Mouse (Mus musculus) lung, embryonic 14.5 days (tissue): Measurements from ENCODE around the gene Dnaaf1. TPM values are rescaled to one million over a fixed set of nuclear protein-coding genes. Genes with fewer than 3 reads are reported as not detected.

ENCODE experiments used
- ATAC-seq: fragments of 200-750 bp; cut with Nextera tagmentation; 2 replicates; pipeline ENCODE4 v1.8.0; 2017; ENCODE audit warnings: mild to moderate bottlenecking, moderate TSS enrichment, moderate library complexity; ENCODE audit not compliant: insufficient read depth
- DNase-seq: peaks from one replicate; pipeline ENCODE4 v3.0.0-alpha.2; 2015
- H3K27ac ChIP-seq: fragments of 300-500 bp; sonication (generic); 2 replicates; pipeline ENCODE4 v1.5.1; 2014; ENCODE audit warnings: low read depth, mild to moderate bottlenecking, moderate library complexity
- H3K27me3 ChIP-seq: fragments of 300-500 bp; sonication (generic); 2 replicates; pipeline ENCODE4 v1.6.1; 2014; ENCODE audit warnings: low read length, control low read depth; ENCODE audit not compliant: insufficient read depth
- H3K36me3 ChIP-seq: fragments of 300-500 bp; sonication (generic); 2 replicates; pipeline ENCODE4 v1.6.1; 2014; ENCODE audit warnings: control low read depth; ENCODE audit not compliant: insufficient read depth
- H3K4me1 ChIP-seq: fragments of 300-500 bp; sonication (generic); 2 replicates; pipeline ENCODE4 v1.6.1; 2014; ENCODE audit warnings: antibody characterized with exemption, control low read depth; ENCODE audit not compliant: insufficient read depth
- H3K4me2 ChIP-seq: fragments of 300-500 bp; sonication (generic); 2 replicates; pipeline ENCODE4 v1.6.1; 2014; ENCODE audit warnings: mild to moderate bottlenecking
- H3K4me3 ChIP-seq: fragments of 300-500 bp; sonication (generic); 2 replicates; pipeline ENCODE4 v1.5.1; 2014; ENCODE audit warnings: low read depth, low read length
- H3K9ac ChIP-seq: fragments of 300-500 bp; sonication (generic); 2 replicates; pipeline ENCODE4 v1.6.1; 2014
- H3K9me3 ChIP-seq: fragments of 300-500 bp; sonication (generic); 2 replicates; pipeline ENCODE4 v1.6.1; 2016; ENCODE audit warnings: low read depth, low read length, control low read depth
- CTCF ChIP-seq: IDR thresholded peaks from 2 replicates; pipeline ENCODE4 v1.5.1; 2016; ENCODE audit warnings: antibody characterized with exemption, low read depth
- WGBS: fragments of 180-500 bp; shearing (Covaris S2); extraction: QIAGEN DNeasy Blood & Tissue Kit; methylation state at CpG from one replicate; pipeline ENCODE4 v1.1.7; 2014; 5-methylcytosine and 5-hydroxymethylcytosine counted together
- polyA plus RNA-seq: library from polyadenylated mRNA; unstranded; fragments of >200 nt; fragmentation: Nextera tagmentation; extraction: Ambion mirVana; gene quantifications from 2 replicates; pipeline ENCODE4 v1.2.1, GENCODE M21; 2014

Dnaaf1 gene
- polyA plus RNA-seq, 1 experiment from 2014 or later, result not detected

- Histone ChIP-seq H3K4me2 (no peak overlapping the region), H3K9me3 (no peaks in the 10 kb centered on the region), H3K4me3 (no peak overlapping the region), H3K27me3 (no peaks in the 10 kb centered on the region), H3K36me3 (no peaks in the 10 kb centered on the region), H3K4me1 (no peaks in the 10 kb centered on the region), H3K9ac (no peak overlapping the region), H3K27ac (no peak overlapping the region)
- DNase-seq (no peak), ATAC-seq (no peak)
- TF ChIP-seq CTCF, result no peak
- WGBS, result 78% methylated on average over 14 of the region's 14 CpGs
These were observed 45.9 kb downstream of the Dnaaf1 start for GRCm38 (mm10) chr8:119620848-119621465.

- no peak for DNase-seq
- H3K4me3 ChIP-seq, result no peak overlapping the region
- ATAC-seq, result no peak
- H3K9ac ChIP-seq, result no peak overlapping the region
- no peaks in the 10 kb centered on the region for H3K27me3 ChIP-seq
- no peaks in the 10 kb centered on the region for H3K4me1 ChIP-seq
- no peak overlapping the region for H3K4me2 ChIP-seq
- H3K36me3 ChIP-seq, result no peaks in the 10 kb centered on the region
- H3K9me3 ChIP-seq, result no peaks in the 10 kb centered on the region
- TF ChIP-seq CTCF, result no peak
- H3K27ac ChIP-seq, result no peak overlapping the region
- WGBS, result 50% methylated on average over 4 of the region's 4 CpGs
These were observed 47.5 kb downstream of the Dnaaf1 start for GRCm38 (mm10) chr8:119622555-119622954.

GRCm38 (mm10) chr8:119623061-119623460 is 48.0 kb downstream of the Dnaaf1 start:
- no peak for DNase-seq
- Histone ChIP-seq H3K36me3 (no peaks in the 10 kb centered on the region), H3K4me3 (no peak overlapping the region), H3K27me3 (no peaks in the 10 kb centered on the region), H3K9me3 (no peaks in the 10 kb centered on the region), H3K4me1 (no peaks in the 10 kb centered on the region), H3K9ac (no peak overlapping the region), H3K27ac (no peak overlapping the region), H3K4me2 (no peak overlapping the region)
- WGBS, result 75% methylated on average over 8 of the region's 8 CpGs
- no peak for ATAC-seq
- TF ChIP-seq CTCF, result no peak

- ATAC-seq (no peak), DNase-seq (no peak)
- H3K9ac ChIP-seq, result no peak overlapping the region
- no peak overlapping the region for H3K27ac ChIP-seq
- H3K27me3 ChIP-seq, result no peaks in the 10 kb centered on the region
- no peaks in the 10 kb centered on the region for H3K9me3 ChIP-seq
- no peak overlapping the region for H3K4me2 ChIP-seq
- TF ChIP-seq CTCF, result no peak
- no peaks in the 10 kb centered on the region for H3K36me3 ChIP-seq
- 79% methylated on average over 1 of the region's 1 CpGs for WGBS
- H3K4me1 ChIP-seq, result no peaks in the 10 kb centered on the region
- H3K4me3 ChIP-seq, result no peak overlapping the region
These were observed 48.7 kb downstream of the Dnaaf1 start for GRCm38 (mm10) chr8:119623744-119624143.

- 90% methylated on average over 7 of the region's 7 CpGs for WGBS
- no peak overlapping the region for H3K4me2 ChIP-seq
- H3K27me3 ChIP-seq, result no peaks in the 10 kb centered on the region
- TF ChIP-seq CTCF, result no peak
- DNase-seq (no peak), ATAC-seq (no peak)
- H3K27ac ChIP-seq, result no peak overlapping the region
- H3K9ac ChIP-seq, result no peak overlapping the region
- H3K4me3 ChIP-seq, result no peak overlapping the region
- H3K9me3 ChIP-seq, result no peaks in the 10 kb centered on the region
- no peaks in the 10 kb centered on the region for H3K36me3 ChIP-seq
- H3K4me1 ChIP-seq, result no peaks in the 10 kb centered on the region
These were observed 49.9 kb downstream of the Dnaaf1 start for GRCm38 (mm10) chr8:119624916-119625315.

- no peak for ATAC-seq
- no peak for TF ChIP-seq CTCF
- H3K9me3 ChIP-seq, result no peaks in the 10 kb centered on the region
These were observed 50.8 kb downstream of the Dnaaf1 start for GRCm38 (mm10) chr8:119625788-119626187.

GRCm38 (mm10) chr8:119627199-119627598 is 52.2 kb downstream of the Dnaaf1 start:
- 89% methylated on average over 7 of the region's 7 CpGs for WGBS
- Histone ChIP-seq H3K9ac (no peak overlapping the region), H3K9me3 (no peaks in the 10 kb centered on the region), H3K27me3 (peaks cover 2% of the 10 kb centered on the region; the same call in 1 of the 2 replicates), H3K4me1 (no peaks in the 10 kb centered on the region), H3K27ac (no peak overlapping the region), H3K4me2 (no peak overlapping the region), H3K36me3 (no peaks in the 10 kb centered on the region), H3K4me3 (no peak overlapping the region)
- no peak for TF ChIP-seq CTCF
- ATAC-seq (no peak), DNase-seq (no peak)

More at GRCm38 (mm10) chr8:119625788-119626187, 50.8 kb downstream of the Dnaaf1 start:
- Histone ChIP-seq H3K27me3 (no peaks in the 10 kb centered on the region), H3K4me1 (no peaks in the 10 kb centered on the region), H3K36me3 (no peaks in the 10 kb centered on the region), H3K27ac (no peak overlapping the region), H3K4me2 (no peak overlapping the region), H3K9ac (no peak overlapping the region), H3K4me3 (no peak overlapping the region)
- WGBS, result 74% methylated on average over 22 of the region's 22 CpGs
- no peak for DNase-seq
